Mouse (Mus musculus) gastrocnemius, adult 8-10 months (tissue): ENCODE measurements around the gene Pgbd1. TPM values are rescaled to one million over a fixed set of nuclear protein-coding genes. Genes with fewer than 3 reads are reported as not detected.
A peak's percentile ranks its signal among the peaks of the same experiment; 100 is the strongest.
"Not testable (repeated sequence)": the region's sequence is repeated elsewhere in the genome, so short reads cannot be mapped to it uniquely, and the experiment has no call there.

Source experiments
- DNase-seq, 2 experiments: peaks; one replicate each; pipeline ENCODE4 v3.0.0; 2022; ENCODE audit warnings: low spot score in 2 of 2
- total RNA-seq, 4 experiments: library from RNA; stranded (reverse); gene quantifications; 2 replicates each; pipeline ENCODE4 v1.2.4; 2022

Pgbd1 gene
- total RNA-seq, result under 1 TPM in 3 of 4 experiments, not detected in 1; 0.36 to 0.53 (median 0.46) TPM

- DNase-seq, result peak; percentile 20 to 31
Observed at GRCm38 (mm10) chr13:21440503-21441206, at the start of gene Pgbd1. Gene Pgbd1 (minus strand): TSS chr13:21441058.

GRCm38 (mm10) chr13:21486881-21487280 lies 46.0 kb upstream of the Pgbd1 start:
- DNase-seq, result no peak

GRCm38 (mm10) chr13:21478759-21479670 lies 38.2 kb upstream of the Pgbd1 start, which contains the start of the genes Zkscan4 and Gm10065:
Gene Zkscan4 (plus strand): TSS chr13:21478907.
Gene Gm10065 (minus strand): TSS chr13:21479441.
- peak; percentile 37 to 38 for DNase-seq

GRCm38 (mm10) chr13:21472427-21472826 lies 31.6 kb upstream of the Pgbd1 start:
- DNase-seq, result no peak

- no peak for DNase-seq
Observed at GRCm38 (mm10) chr13:21469097-21469496, 28.2 kb upstream of the Pgbd1 start.

- DNase-seq, result peak; percentile 64 to 71
Observed at GRCm38 (mm10) chr13:21468061-21469019, 27.5 kb upstream of the Pgbd1 start, which contains the start of gene Nkapl. Gene Nkapl (minus strand): TSS chr13:21468509.

- no peak for DNase-seq
Observed at GRCm38 (mm10) chr13:21467336-21467735, 26.5 kb upstream of the Pgbd1 start.

- not testable (repeated sequence) for DNase-seq
Observed at GRCm38 (mm10) chr13:21462516-21462915, 21.7 kb upstream of the Pgbd1 start.

- no peak for DNase-seq
Observed at GRCm38 (mm10) chr13:21456347-21456746, 15.5 kb upstream of the Pgbd1 start.

GRCm38 (mm10) chr13:21454133-21454532 lies 13.3 kb upstream of the Pgbd1 start:
- no peak for DNase-seq

GRCm38 (mm10) chr13:21453449-21453848 lies 12.6 kb upstream of the Pgbd1 start, which contains the start of gene Zscan26:
Gene Zscan26 (minus strand): TSS chr13:21453730.
- DNase-seq, result peak; percentile 66 to 70

GRCm38 (mm10) chr13:21453042-21453441 lies 12.2 kb upstream of the Pgbd1 start:
- DNase-seq, result no peak

GRCm38 (mm10) chr13:21447856-21448614 lies 7.2 kb upstream of the Pgbd1 start:
- DNase-seq, result no peak

- no peak for DNase-seq
Observed at GRCm38 (mm10) chr13:21446796-21447195, 5.9 kb upstream of the Pgbd1 start.

- DNase-seq, result no peak
Observed at GRCm38 (mm10) chr13:21441207-21441572, 332 bp upstream of the Pgbd1 start.

- DNase-seq, result no peak
Observed at GRCm38 (mm10) chr13:21435476-21435875, 5.4 kb downstream of the Pgbd1 start.

GRCm38 (mm10) chr13:21427631-21428030 lies 13.2 kb downstream of the Pgbd1 start:
- DNase-seq, result no peak

GRCm38 (mm10) chr13:21423301-21423700 lies 17.6 kb downstream of the Pgbd1 start:
- no peak for DNase-seq

GRCm38 (mm10) chr13:21418865-21419264 lies 22.0 kb downstream of the Pgbd1 start:
- DNase-seq, result no peak
